Comparison of ENCODE assay signal across 16 mouse cellular contexts in the genomic region with DNA sequence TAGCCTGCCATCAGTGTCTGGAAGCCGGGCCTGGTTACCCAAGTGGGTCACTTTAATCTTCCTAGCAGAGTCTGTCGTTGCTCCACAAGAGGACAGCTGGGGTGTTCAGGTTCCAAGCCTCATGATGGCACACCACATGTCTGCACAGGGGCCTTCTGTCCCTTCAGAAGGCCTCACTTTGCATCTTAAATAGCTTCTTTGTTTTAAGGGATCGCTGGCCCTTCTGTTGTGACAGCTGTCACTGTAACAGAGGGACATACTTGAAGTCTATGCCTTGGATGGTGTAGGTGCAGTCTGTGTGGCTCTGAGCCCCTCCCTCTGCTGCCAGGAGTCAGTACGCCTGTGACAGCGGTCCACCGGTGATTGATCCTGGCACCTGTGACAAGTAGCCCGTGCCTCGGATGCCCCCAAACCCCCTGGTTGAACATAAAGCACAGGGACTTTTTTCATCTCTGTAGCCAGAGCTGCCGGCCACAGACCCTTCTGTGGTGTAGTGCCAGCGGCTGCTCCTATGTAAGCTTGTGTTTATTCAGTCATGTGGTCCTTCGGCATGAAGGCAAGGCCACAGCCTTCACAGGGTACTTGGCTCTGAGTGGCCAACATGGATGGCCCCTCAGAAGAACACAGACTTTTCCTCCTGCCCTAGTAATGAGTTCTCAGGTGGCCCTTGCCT. TPM values are rescaled to one million over a fixed set of nuclear protein-coding genes. Genes with fewer than 3 reads are reported as not detected.
DNase-seq lines count a peak whose midpoint lies in the region; ATAC-seq and TF ChIP-seq lines count a peak whose summit lies in the region.
"Had no signal": no experiment of that assay in that cellular context is flagged by ENCODE, and none has a peak within 500 bp of the region (broad histone marks: within the 10 kb centered on the region; RNA-seq: fewer than 3 reads in every experiment).

No protein-coding gene starts in this region.

- no peak overlapping the region for H3K27ac ChIP-seq in gastrocnemius, adult 2 months
- H3K27ac ChIP-seq in hindbrain, embryonic 16.5 days (ENCODE audit: low read depth, low read length): no peak overlapping the region
- no peak overlapping the region for H3K27ac ChIP-seq in stomach, postnatal 0 days (replicated peaks)
- H3K27ac ChIP-seq: embryonic facial prominence, embryonic 13.5 days had no signal

- H3K27me3 ChIP-seq in hindbrain, embryonic 16.5 days (replicated peaks; ENCODE audit: control insufficient read depth, insufficient read depth, low read length): no peaks in the 10 kb centered on the region
- no peaks in the 10 kb centered on the region for H3K27me3 ChIP-seq in stomach, postnatal 0 days (ENCODE audit: control insufficient read depth, insufficient read depth, low read length)
- H3K27me3 ChIP-seq: embryonic facial prominence, embryonic 13.5 days had no signal

- intact Hi-C loops in gastrocnemius, postnatal 14 days (cut with DNase I; ENCODE audit: low total_unique reads): no loop called here
- intact Hi-C loops in gastrocnemius, adult 2 months (cut with DNase I): no loop called here

- peaks cover 5% of the 10 kb centered on the region; the same call in 1 of the 2 replicates for H3K36me3 ChIP-seq in hindbrain, embryonic 16.5 days (ENCODE audit: control insufficient read depth, insufficient read depth, low read length)
- H3K36me3 ChIP-seq in stomach, postnatal 0 days (ENCODE audit: control insufficient read depth, insufficient read depth, low read length): no peaks in the 10 kb centered on the region

- no peaks in the 10 kb centered on the region for H3K9me3 ChIP-seq in hindbrain, embryonic 16.5 days (ENCODE audit: control insufficient read depth, low read length)
- no peaks in the 10 kb centered on the region for H3K9me3 ChIP-seq in stomach, postnatal 0 days (ENCODE audit: control insufficient read depth, low read length)
- H3K9me3 ChIP-seq: embryonic facial prominence, embryonic 13.5 days had no signal

- no peak for TF ChIP-seq CTCF in gastrocnemius, adult 2 months (IDR thresholded peaks at IDR 0.05)
- TF ChIP-seq CTCF in stomach, postnatal 0 days (IDR thresholded peaks at IDR 0.05; ENCODE audit: low read depth): no peak

- H3K4me2 ChIP-seq in hindbrain, embryonic 16.5 days (ENCODE audit: low read length): no peak overlapping the region
- no peak overlapping the region for H3K4me2 ChIP-seq in stomach, postnatal 0 days (replicated peaks; ENCODE audit: low read depth)
- H3K4me2 ChIP-seq: embryonic facial prominence, embryonic 13.5 days had no signal

- peak; percentile 85 for ATAC-seq in hindbrain, embryonic 16.5 days
- no peak for ATAC-seq in stomach, postnatal 0 days (ENCODE audit: low FRiP score, low TSS enrichment)

- H3K9ac ChIP-seq in hindbrain, embryonic 16.5 days (ENCODE audit: low read depth, low read length): no peak overlapping the region
- no peak overlapping the region for H3K9ac ChIP-seq in stomach, postnatal 0 days (ENCODE audit: low read length)
- H3K9ac ChIP-seq: embryonic facial prominence, embryonic 13.5 days had no signal

- WGBS in hindbrain, embryonic 16.5 days: 45% methylated on average over 11 of the region's 11 CpGs
- WGBS in stomach, postnatal 0 days: 86% methylated on average over 11 of the region's 11 CpGs

- H3K4me3 ChIP-seq in gastrocnemius, adult 2 months: no peak overlapping the region
- no peak overlapping the region for H3K4me3 ChIP-seq in hindbrain, embryonic 16.5 days (ENCODE audit: low read length)
- H3K4me3 ChIP-seq in stomach, postnatal 0 days (ENCODE audit: low read depth, low read length): no peak overlapping the region
- H3K4me3 ChIP-seq: embryonic facial prominence, embryonic 13.5 days had no signal

- TF ChIP-seq EP300 in stomach, postnatal 0 days (optimal IDR thresholded peaks at IDR 0.05): no peak

- H3K4me1 ChIP-seq in hindbrain, embryonic 16.5 days (ENCODE audit: control insufficient read depth, insufficient read depth, low read depth, low read length): no peaks in the 10 kb centered on the region; the same call in 1 of the 2 replicates
- no peaks in the 10 kb centered on the region for H3K4me1 ChIP-seq in stomach, postnatal 0 days (replicated peaks; ENCODE audit: control insufficient read depth, insufficient read depth)
- H3K4me1 ChIP-seq: embryonic facial prominence, embryonic 13.5 days had no signal

- peak; percentile 2 for DNase-seq in gastrocnemius, postnatal 14 days
- DNase-seq in gastrocnemius, adult 2 months: no peak
- peak; percentile 3 for DNase-seq in urinary bladder, postnatal 10 days (ENCODE audit: low spot score)
- DNase-seq in urinary bladder, adult 18-20 months (ENCODE audit: low spot score in 2 of 2): no peak
- DNase-seq in adrenal gland, adult (ENCODE audit: inconsistent age in 2 of 2, low spot score in 1 of 2): no peak
- no peak for DNase-seq in spleen, postnatal 4 days (ENCODE audit: low spot score in 2 of 2)
- DNase-seq in stomach, postnatal 0 days (ENCODE audit: low spot score): no peak
- DNase-seq: gastrocnemius, postnatal 10 days; kidney, adult 2 months; lung, postnatal 14 days; right cerebral cortex, postnatal 25 days had no signal

RNA-seq across cellular contexts. Expression of gene Tcp10a, which starts 32.3 kb away (rescaled TPM):
- not detected for total RNA-seq in gastrocnemius, postnatal 14 days (2021)
- not detected for total RNA-seq in gastrocnemius, adult 2 months (2021)
- 0.09 and 0.13 TPM in 2 replicates for polyA plus RNA-seq in hindbrain, embryonic 16.5 days (2015; fragmentation: Nextera tagmentation; extraction: Ambion mirVana)
- 0.06 TPM in 1 of 2 replicates, not detected in the other for polyA plus RNA-seq in stomach, postnatal 0 days (2015; fragmentation: Nextera tagmentation; extraction: Ambion mirVana)
- total RNA-seq: gastrocnemius, postnatal 10 days; liver, adult 2 months had no signal
- polyA plus RNA-seq: C2C12; embryonic facial prominence, embryonic 13.5 days; heart, embryonic 16.5 days; kidney, adult 2 months; liver, adult 2 months had no signal

Comparison
In these comparisons a context has a peak if more than half of its experiments do, and no peak if none do; other contexts are left out.
1. DNase-seq: peak in gastrocnemius, postnatal 14 days (single experiment) and urinary bladder, postnatal 10 days (single experiment); none in gastrocnemius, adult 2 months (single experiment), urinary bladder, adult 18-20 months (0 of 2), adrenal gland, adult (0 of 2), spleen, postnatal 4 days (0 of 2) and stomach, postnatal 0 days (single experiment).